Mouse (Mus musculus): Measurements from ENCODE around the gene Shisa5. TPM values are rescaled to one million over a fixed set of nuclear protein-coding genes. Genes with fewer than 3 reads are reported as not detected.

The Shisa5 gene
- polyA plus RNA-seq, 1 experiment from 2014 or later = 162 TPM

Other genes with a start within 250 kb of the Shisa5 start
- gene Nckipsd, start 230.2 kb upstream of the Shisa5 start, polyA plus RNA-seq (2015; fragmentation: Nextera tagmentation; extraction: Ambion mirVana) = 11.3 and 14.5 TPM in 2 replicates
- gene Celsr3, start 212.2 kb upstream of the Shisa5 start, polyA plus RNA-seq (2015; fragmentation: Nextera tagmentation; extraction: Ambion mirVana) = 0.47 and 0.61 TPM in 2 replicates
- gene Slc26a6, start 185.3 kb upstream of the Shisa5 start, polyA plus RNA-seq (2015; fragmentation: Nextera tagmentation; extraction: Ambion mirVana) = 75.9 and 94.2 TPM in 2 replicates
- 0.18 TPM in 1 of 2 replicates, not detected in the other for gene Tmem89, start 123.9 kb upstream of the Shisa5 start, polyA plus RNA-seq (2015; fragmentation: Nextera tagmentation; extraction: Ambion mirVana)
- 730 and 748 TPM in 2 replicates for gene Uqcrc1, start 101.9 kb upstream of the Shisa5 start, polyA plus RNA-seq (2015; fragmentation: Nextera tagmentation; extraction: Ambion mirVana)
- 0.99 and 1.2 TPM in 2 replicates for gene Col7a1, start 85.0 kb upstream of the Shisa5 start, polyA plus RNA-seq (2015; fragmentation: Nextera tagmentation; extraction: Ambion mirVana)
- not detected in 2 replicates for gene Ucn2, start 52.6 kb upstream of the Shisa5 start, polyA plus RNA-seq (2015; fragmentation: Nextera tagmentation; extraction: Ambion mirVana)
- gene Pfkfb4, start 46.8 kb upstream of the Shisa5 start, polyA plus RNA-seq (2015; fragmentation: Nextera tagmentation; extraction: Ambion mirVana) = 15.1 and 21.7 TPM in 2 replicates
- gene Trex1, start 21.2 kb downstream of the Shisa5 start, polyA plus RNA-seq (2015; fragmentation: Nextera tagmentation; extraction: Ambion mirVana) = 13.0 and 14.4 TPM in 2 replicates
- 18.4 and 21.5 TPM in 2 replicates for gene Atrip, start 35.6 kb downstream of the Shisa5 start, polyA plus RNA-seq (2015; fragmentation: Nextera tagmentation; extraction: Ambion mirVana)
- gene Ccdc51, start 43.9 kb downstream of the Shisa5 start, polyA plus RNA-seq (2015; fragmentation: Nextera tagmentation; extraction: Ambion mirVana) = 20.0 and 20.2 TPM in 2 replicates
- 597 and 612 TPM in 2 replicates for gene Tma7, start 44.0 kb downstream of the Shisa5 start, polyA plus RNA-seq (2015; fragmentation: Nextera tagmentation; extraction: Ambion mirVana)
- gene Plxnb1, start 56.8 kb downstream of the Shisa5 start, polyA plus RNA-seq (2015; fragmentation: Nextera tagmentation; extraction: Ambion mirVana) = 4.7 and 5.2 TPM in 2 replicates
- not detected in 2 replicates for gene Fbxw21, start 123.5 kb downstream of the Shisa5 start, polyA plus RNA-seq (2015; fragmentation: Nextera tagmentation; extraction: Ambion mirVana)
- gene Fbxw13, start 157.4 kb downstream of the Shisa5 start, polyA plus RNA-seq (2015; fragmentation: Nextera tagmentation; extraction: Ambion mirVana) = not detected in 2 replicates
- gene Fbxw20, start 196.2 kb downstream of the Shisa5 start, polyA plus RNA-seq (2015; fragmentation: Nextera tagmentation; extraction: Ambion mirVana) = not detected in 2 replicates
- gene Fbxw14, start 249.1 kb downstream of the Shisa5 start, polyA plus RNA-seq (2015; fragmentation: Nextera tagmentation; extraction: Ambion mirVana) = not detected in 2 replicates